Mouse (Mus musculus): Measurements from ENCODE around the gene Gm8246.
"Not testable (repeated sequence)": the region's sequence is repeated elsewhere in the genome, so short reads cannot be mapped to it uniquely, and the experiment has no call there.

The Gm8246 gene

DNA sequence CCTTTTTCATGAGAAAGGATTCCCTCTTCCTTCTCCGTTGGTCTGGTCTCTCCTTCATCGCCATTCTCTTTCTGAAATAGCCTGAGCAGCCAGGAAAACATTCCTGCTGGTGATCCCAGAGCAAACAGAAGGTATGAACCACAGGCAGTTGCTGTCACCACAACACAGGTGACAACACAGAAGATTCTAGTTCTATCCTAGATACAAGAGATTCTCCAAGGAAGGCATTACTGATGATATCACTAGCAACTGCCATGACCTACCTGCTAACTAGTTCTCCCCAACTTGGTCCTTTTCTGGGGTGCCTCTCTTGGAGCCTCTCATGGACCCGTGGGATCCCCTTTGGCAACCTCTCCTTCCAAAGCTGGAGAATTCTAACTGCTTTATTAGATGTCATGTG lies at the start of gene Gm8246:
TSS of gene Gm8246 (minus strand) at position 101 of the 400 bp plus-strand sequence.
- not testable (repeated sequence) for DNase-seq

DNA sequence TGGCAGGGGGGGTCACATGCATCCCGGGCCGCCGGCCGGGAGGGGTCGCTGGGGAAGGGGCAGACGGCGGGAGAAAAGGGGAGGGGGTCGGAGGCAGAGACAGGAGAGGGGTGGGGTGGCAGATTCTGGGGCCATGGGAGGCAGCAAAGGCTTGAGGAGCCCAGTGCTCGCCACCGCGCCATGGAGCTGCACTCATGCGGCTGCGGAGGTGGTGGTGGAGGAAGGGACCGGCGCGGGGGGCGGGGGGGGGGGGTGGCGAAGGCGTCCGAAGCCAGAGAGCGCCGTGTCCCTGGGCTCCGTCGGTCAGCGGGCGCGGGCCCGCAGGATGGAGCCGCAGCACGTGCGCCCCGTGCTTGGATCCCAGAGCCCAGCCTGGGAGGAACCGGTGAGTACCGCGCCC lies 23.7 kb upstream of the Gm8246 start, which contains the start of gene Gm3488:
TSS of gene Gm3488 (plus strand) at position 301 of the 400 bp plus-strand sequence.
- DNase-seq: not testable (repeated sequence)

DNA sequence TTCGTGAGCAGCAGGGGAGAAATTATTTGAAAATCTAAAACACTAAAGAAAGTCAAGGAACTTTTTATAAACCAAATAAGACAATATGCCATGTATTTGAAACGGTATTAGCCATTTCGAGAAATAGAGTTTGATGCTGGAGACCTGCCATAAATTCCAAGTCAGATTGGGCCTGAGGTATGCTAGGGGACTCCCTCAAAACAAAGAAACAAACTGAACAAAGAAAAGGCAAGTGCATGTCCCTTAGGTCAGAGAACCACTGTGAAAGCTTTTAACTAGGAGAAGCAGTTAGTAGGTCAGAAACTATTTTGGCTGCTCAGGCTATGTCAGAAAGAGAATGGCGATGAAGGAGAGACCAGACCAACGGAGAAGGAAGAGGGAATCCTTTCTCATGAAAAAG lies 6.3 kb upstream of the Gm8246 start, which contains the start of gene Gm3187:
TSS of gene Gm3187 (plus strand) at position 301 of the 400 bp plus-strand sequence.
- not testable (repeated sequence) for DNase-seq

DNA sequence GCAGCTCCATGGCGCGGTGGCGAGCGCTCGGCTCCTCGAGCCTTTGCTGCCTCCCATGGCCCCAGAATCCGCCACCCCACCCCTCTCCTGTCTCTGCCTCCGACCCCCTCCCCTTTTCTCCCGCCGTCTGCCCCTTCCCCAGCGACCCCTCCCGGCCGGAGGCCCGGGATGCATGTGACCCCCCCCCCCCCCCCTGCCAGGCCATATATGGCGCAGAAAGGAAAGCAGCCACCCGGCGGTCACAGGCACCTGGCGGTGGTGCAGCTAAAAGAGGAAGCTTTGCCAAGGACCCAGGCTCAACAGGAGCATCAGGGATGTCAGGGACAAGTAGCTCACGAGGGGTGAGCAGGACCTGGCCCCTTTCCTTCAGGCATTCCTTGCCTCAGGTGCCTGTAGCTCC lies 17.2 kb downstream of the Gm8246 start:
- DNase-seq: not testable (repeated sequence)

DNA sequence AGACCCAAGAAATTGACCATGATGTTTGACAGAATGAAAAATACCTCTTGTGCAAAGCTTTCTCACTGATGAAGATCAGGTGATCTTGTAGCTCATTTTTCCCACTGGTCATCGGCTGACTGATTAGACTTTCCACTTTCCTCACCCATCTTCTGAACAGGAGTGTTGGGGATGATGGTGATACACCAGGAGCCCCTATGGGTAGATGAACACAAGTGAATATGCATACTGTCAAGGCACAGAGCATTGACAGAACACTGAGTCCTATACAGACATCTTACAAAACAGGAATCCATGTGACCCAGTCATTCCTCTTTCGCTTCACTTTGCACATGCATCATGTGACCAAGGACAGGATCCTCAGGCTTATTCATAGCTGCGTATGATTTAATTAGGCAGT lies 22.3 kb downstream of the Gm8246 start, which contains the start of gene Gm3194:
TSS of gene Gm3194 (minus strand) at position 101 of the 400 bp plus-strand sequence.
- not testable (repeated sequence) for DNase-seq
